Mouse (Mus musculus) bone marrow, adult 2 months (tissue): Measurements from ENCODE around the gene Zfp282. TPM values are rescaled to one million over a fixed set of nuclear protein-coding genes. Genes with fewer than 3 reads are reported as not detected.

Experiments used
- H3K27ac ChIP-seq: fragments of 200-500 bp; 2 replicates; pipeline ENCODE4 v1.5.1; 2012; ENCODE audit warnings: low read depth, mild to moderate bottlenecking, control low read depth, inconsistent platforms, low read length; ENCODE audit not compliant: control insufficient read depth, poor library complexity, insufficient read depth
- H3K4me1 ChIP-seq: fragments of 200-500 bp; 2 replicates; pipeline ENCODE4 v1.6.1; 2011; ENCODE audit warnings: low read length; ENCODE audit not compliant: control insufficient read depth, insufficient read depth
- H3K4me3 ChIP-seq: fragments of 200-500 bp; replicated peaks from 2 replicates; pipeline ENCODE3; 2011; ENCODE audit warnings: mild to moderate bottlenecking, low read depth, low read length, control low read depth; ENCODE audit not compliant: control insufficient read depth
- CTCF ChIP-seq: fragments of 200-500 bp; IDR thresholded peaks from 2 replicates; pipeline ENCODE4 v1.5.1; 2011; ENCODE audit warnings: low read length, control low read depth; ENCODE audit not compliant: control insufficient read depth, insufficient read depth
- POLR2A ChIP-seq: fragments of 200-500 bp; IDR thresholded peaks from 2 replicates; pipeline ENCODE4 v1.6.1; 2011; ENCODE audit warnings: low read depth, mild to moderate bottlenecking, control low read depth, low read length, borderline replicate concordance; ENCODE audit not compliant: control insufficient read depth
- WGBS: fragments of 180-500 bp; shearing (Covaris S2); methylation state at CpG from one replicate; pipeline ENCODE4 v1.1.7; 2018; 5-methylcytosine and 5-hydroxymethylcytosine counted together
- polyA plus RNA-seq: library from polyadenylated mRNA; stranded (reverse); fragments of >200 nt; gene quantifications from 2 replicates; pipeline ENCODE4 v1.2.4, GENCODE M21; 2011; ENCODE audit warnings: low replicate concordance; ENCODE audit not compliant: missing spikeins, insufficient read depth, insufficient read length

Zfp282 gene
- polyA plus RNA-seq, 1 experiment: 2.7 TPM

GRCm38 (mm10) chr6:47878133-47878514 lies 1.1 kb downstream of the Zfp282 start:
- WGBS: 2% methylated on average over 11 of the region's 11 CpGs

GRCm38 (mm10) chr6:47878593-47878992 lies 1.6 kb downstream of the Zfp282 start:
- TF ChIP-seq CTCF (no peak), POLR2A (no peak)
- 54% methylated on average over 3 of the region's 3 CpGs for WGBS
- Histone ChIP-seq H3K4me1 (no peaks in the 10 kb centered on the region; the same call in 1 of the 2 replicates), H3K27ac (no peak overlapping the region), H3K4me3 (peak overlapping the region; percentile 67)

More at GRCm38 (mm10) chr6:47878133-47878514, 1.1 kb downstream of the Zfp282 start:
- peak overlapping the region; percentile 95; the same call in 1 of the 2 replicates for H3K27ac ChIP-seq
- no peak for TF ChIP-seq POLR2A
- TF ChIP-seq CTCF: no peak
- H3K4me1 ChIP-seq: no peaks in the 10 kb centered on the region; the same call in 1 of the 2 replicates
- H3K4me3 ChIP-seq: peak overlapping the region; percentile 67

- Histone ChIP-seq H3K27ac (no peak overlapping the region), H3K4me1 (no peaks in the 10 kb centered on the region; the same call in 1 of the 2 replicates), H3K4me3 (no peak overlapping the region)
- TF ChIP-seq CTCF (no peak), POLR2A (no peak)
- WGBS: 38% methylated on average over 4 of the region's 4 CpGs
Observed at GRCm38 (mm10) chr6:47879049-47879716, 2.2 kb downstream of the Zfp282 start.

- WGBS: 91% methylated on average over 10 of the region's 10 CpGs
- Histone ChIP-seq H3K27ac (no peak overlapping the region), H3K4me1 (no peaks in the 10 kb centered on the region; the same call in 1 of the 2 replicates), H3K4me3 (no peak overlapping the region)
- TF ChIP-seq POLR2A: no peak
- no peak for TF ChIP-seq CTCF
Observed at GRCm38 (mm10) chr6:47880166-47880565, 3.2 kb downstream of the Zfp282 start.

GRCm38 (mm10) chr6:47888812-47889383 lies 11.9 kb downstream of the Zfp282 start:
- H3K4me3 ChIP-seq: no peak overlapping the region
- no peaks in the 10 kb centered on the region for H3K4me1 ChIP-seq
- no peak overlapping the region for H3K27ac ChIP-seq
- TF ChIP-seq CTCF (no peak), POLR2A (no peak)
- 58% methylated on average over 8 of the region's 8 CpGs for WGBS

GRCm38 (mm10) chr6:47899416-47899815 lies 22.4 kb downstream of the Zfp282 start:
- H3K27ac ChIP-seq: no peak overlapping the region
- H3K4me1 ChIP-seq: peaks cover 2% of the 10 kb centered on the region
- no peak overlapping the region for H3K4me3 ChIP-seq
- TF ChIP-seq CTCF: no peak
- 87% methylated on average over 6 of the region's 6 CpGs for WGBS

- H3K4me1 ChIP-seq: peaks cover 2% of the 10 kb centered on the region
- H3K27ac ChIP-seq: no peak overlapping the region
- TF ChIP-seq POLR2A (no peak), CTCF (no peak)
- 69% methylated on average over 4 of the region's 4 CpGs for WGBS
- no peak overlapping the region for H3K4me3 ChIP-seq
Observed at GRCm38 (mm10) chr6:47903587-47903986, 26.6 kb downstream of the Zfp282 start.

- Histone ChIP-seq H3K27ac (no peak overlapping the region), H3K4me1 (peaks cover 2% of the 10 kb centered on the region), H3K4me3 (no peak overlapping the region)
- whole genome bisulfite sequencing: 95% methylated on average over 19 of the region's 19 CpGs
- TF ChIP-seq CTCF: no peak
- no peak for TF ChIP-seq POLR2A
Observed at GRCm38 (mm10) chr6:47904361-47904760, 27.4 kb downstream of the Zfp282 start.
